Mouse (Mus musculus) kidney, embryonic 16.5 days (tissue): Measurements from ENCODE around the gene Nes. TPM values are rescaled to one million over a fixed set of nuclear protein-coding genes. Genes with fewer than 3 reads are reported as not detected.

Source experiments
- ATAC-seq: fragments of 200-750 bp; cut with Nextera tagmentation; 2 replicates; pipeline ENCODE4 v1.8.0; 2017; ENCODE audit warnings: moderate TSS enrichment; ENCODE audit not compliant: low FRiP score, low TSS enrichment
- H3K27ac ChIP-seq: fragments of 300-500 bp; sonication (generic); 2 replicates; pipeline ENCODE4 v1.5.1; 2014; ENCODE audit warnings: low read length
- H3K27me3 ChIP-seq: fragments of 300-500 bp; sonication (generic); 2 replicates; pipeline ENCODE4 v1.6.1; 2014; ENCODE audit warnings: low read length, control low read depth, mixed read lengths; ENCODE audit not compliant: insufficient read depth
- H3K36me3 ChIP-seq: fragments of 300-500 bp; sonication (generic); 2 replicates; pipeline ENCODE4 v1.6.1; 2014; ENCODE audit warnings: low read length, control low read depth, mixed read lengths; ENCODE audit not compliant: insufficient read depth
- H3K4me1 ChIP-seq: fragments of 300-500 bp; sonication (generic); 2 replicates; pipeline ENCODE4 v1.6.1; 2014; ENCODE audit warnings: low read length, control low read depth, mixed read lengths; ENCODE audit not compliant: insufficient read depth
- H3K4me2 ChIP-seq: fragments of 300-500 bp; sonication (generic); replicated peaks from 2 replicates; pipeline ENCODE4 v1.6.1; 2014; ENCODE audit warnings: low read depth, low read length
- H3K4me3 ChIP-seq: fragments of 300-500 bp; sonication (generic); 2 replicates; pipeline ENCODE4 v1.5.1; 2014; ENCODE audit warnings: mild to moderate bottlenecking, low read length
- H3K9ac ChIP-seq: fragments of 300-500 bp; sonication (generic); replicated peaks from 2 replicates; pipeline ENCODE4 v1.6.1; 2014; ENCODE audit warnings: low read length
- H3K9me3 ChIP-seq: fragments of 300-500 bp; sonication (generic); 2 replicates; pipeline ENCODE4 v1.6.1; 2016; ENCODE audit warnings: low read length, control low read depth
- WGBS: fragments of 180-500 bp; shearing (Covaris S2); extraction: QIAGEN DNeasy Blood & Tissue Kit; methylation state at CpG from one replicate; pipeline ENCODE4 v1.1.7; 2014; 5-methylcytosine and 5-hydroxymethylcytosine counted together
- polyA plus RNA-seq: library from polyadenylated mRNA; unstranded; fragments of >200 nt; fragmentation: Nextera tagmentation; extraction: Ambion mirVana; gene quantifications from 2 replicates; pipeline ENCODE4 v1.2.1, GENCODE M21; 2015

Nes gene
- polyA plus RNA-seq, 1 experiment from 2014 or later, result 25.7 TPM

GRCm38 (mm10) chr3:87948378-87949265 lies 22.3 kb upstream of the Nes start, which contains the start of gene Crabp2:
Gene Crabp2 (plus strand): TSS chr3:87948666.
- no peaks in the 10 kb centered on the region for H3K9me3 ChIP-seq
- peak within 1 kb of the TSS; percentile 46 for H3K4me3 ChIP-seq
- H3K9ac ChIP-seq, result peak within 1 kb of the TSS; percentile 64
- 2% methylated on average over 35 of the region's 35 CpGs for WGBS
- H3K27me3 ChIP-seq, result peaks cover 16% of the 10 kb centered on the region; the same call in 1 of the 2 replicates
- no peaks in the 10 kb centered on the region for H3K36me3 ChIP-seq
- H3K4me2 ChIP-seq, result peak within 1 kb of the TSS; percentile 75
- no peak for ATAC-seq
- peaks cover 76% of the 10 kb centered on the region for H3K4me1 ChIP-seq
- peak within 1 kb of the TSS; percentile 70 for H3K27ac ChIP-seq

GRCm38 (mm10) chr3:87949266-87949954 lies 21.5 kb upstream of the Nes start:
- H3K4me1 ChIP-seq, result peaks cover 76% of the 10 kb centered on the region
- peak overlapping the region; percentile 64 for H3K9ac ChIP-seq
- H3K4me3 ChIP-seq, result peak overlapping the region; percentile 46
- peak overlapping the region; percentile 75 for H3K4me2 ChIP-seq
- peak overlapping the region; percentile 50; the same call in 1 of the 2 replicates for H3K27ac ChIP-seq
- no peak for ATAC-seq
- H3K27me3 ChIP-seq, result peaks cover 16% of the 10 kb centered on the region; the same call in 1 of the 2 replicates
- WGBS, result 15% methylated on average over 16 of the region's 16 CpGs
- no peaks in the 10 kb centered on the region for H3K36me3 ChIP-seq
- no peaks in the 10 kb centered on the region for H3K9me3 ChIP-seq

GRCm38 (mm10) chr3:87949955-87950515 lies 20.8 kb upstream of the Nes start:
- WGBS, result 12% methylated on average over 13 of the region's 13 CpGs
- H3K9ac ChIP-seq, result peak overlapping the region; percentile 64
- H3K27ac ChIP-seq, result peak overlapping the region; percentile 50; the same call in 1 of the 2 replicates
- H3K4me1 ChIP-seq, result peaks cover 72% of the 10 kb centered on the region
- ATAC-seq, result no peak
- no peaks in the 10 kb centered on the region for H3K9me3 ChIP-seq
- H3K36me3 ChIP-seq, result no peaks in the 10 kb centered on the region
- H3K4me3 ChIP-seq, result peak overlapping the region; percentile 46
- peak overlapping the region; percentile 75 for H3K4me2 ChIP-seq
- H3K27me3 ChIP-seq, result peaks cover 16% of the 10 kb centered on the region; the same call in 1 of the 2 replicates

GRCm38 (mm10) chr3:87951946-87952345 lies 18.9 kb upstream of the Nes start:
- no peak for ATAC-seq
- H3K9ac ChIP-seq, result peak overlapping the region; percentile 39
- peaks cover 16% of the 10 kb centered on the region; the same call in 1 of the 2 replicates for H3K27me3 ChIP-seq
- H3K4me1 ChIP-seq, result peaks cover 54% of the 10 kb centered on the region
- H3K27ac ChIP-seq, result no peak overlapping the region
- 25% methylated on average over 12 of the region's 12 CpGs for WGBS
- no peaks in the 10 kb centered on the region for H3K36me3 ChIP-seq
- peak overlapping the region; percentile 21 for H3K4me3 ChIP-seq
- no peaks in the 10 kb centered on the region for H3K9me3 ChIP-seq
- H3K4me2 ChIP-seq, result peak overlapping the region; percentile 38

- peak overlapping the region; percentile 39 for H3K9ac ChIP-seq
- H3K4me3 ChIP-seq, result peak overlapping the region; percentile 21
- peaks cover 49% of the 10 kb centered on the region for H3K4me1 ChIP-seq
- WGBS, result 5% methylated on average over 5 of the region's 5 CpGs
- H3K27ac ChIP-seq, result 0 out of 2 replicates have a peak overlapping the region, but pooled peaks have one; percentile 2
- H3K27me3 ChIP-seq, result peaks cover 16% of the 10 kb centered on the region; the same call in 1 of the 2 replicates
- no peaks in the 10 kb centered on the region for H3K9me3 ChIP-seq
- no peaks in the 10 kb centered on the region for H3K36me3 ChIP-seq
- peak overlapping the region; percentile 38 for H3K4me2 ChIP-seq
- peak; percentile 71 for ATAC-seq
Observed at GRCm38 (mm10) chr3:87952440-87952839, 18.4 kb upstream of the Nes start.

- Histone ChIP-seq H3K4me3 (no peak overlapping the region), H3K9ac (no peak overlapping the region; the same call in 1 of the 2 replicates), H3K9me3 (no peaks in the 10 kb centered on the region), H3K36me3 (no peaks in the 10 kb centered on the region), H3K27me3 (no peaks in the 10 kb centered on the region), H3K4me1 (peaks cover 27% of the 10 kb centered on the region; the same call in 1 of the 2 replicates), H3K27ac (peak overlapping the region; percentile 76), H3K4me2 (no peak overlapping the region)
- 19% methylated on average over 1 of the region's 1 CpGs for WGBS
- no peak for ATAC-seq
Observed at GRCm38 (mm10) chr3:87958056-87958455, 12.8 kb upstream of the Nes start.

GRCm38 (mm10) chr3:87958476-87958875 lies 12.4 kb upstream of the Nes start:
- Histone ChIP-seq H3K4me1 (peaks cover 26% of the 10 kb centered on the region; the same call in 1 of the 2 replicates), H3K9me3 (no peaks in the 10 kb centered on the region), H3K4me3 (no peak overlapping the region), H3K36me3 (no peaks in the 10 kb centered on the region), H3K27me3 (no peaks in the 10 kb centered on the region), H3K9ac (no peak overlapping the region; the same call in 1 of the 2 replicates), H3K4me2 (no peak overlapping the region), H3K27ac (peak overlapping the region; percentile 76)
- no peak for ATAC-seq
- WGBS, result 8% methylated on average over 4 of the region's 4 CpGs

- Histone ChIP-seq H3K4me1 (peaks cover 26% of the 10 kb centered on the region; the same call in 1 of the 2 replicates), H3K4me2 (no peak overlapping the region), H3K36me3 (no peaks in the 10 kb centered on the region), H3K27me3 (no peaks in the 10 kb centered on the region), H3K9me3 (no peaks in the 10 kb centered on the region), H3K4me3 (no peak overlapping the region), H3K27ac (peak overlapping the region; percentile 76), H3K9ac (no peak overlapping the region)
- ATAC-seq, result no peak
- WGBS, result 59% methylated on average over 1 of the region's 1 CpGs
Observed at GRCm38 (mm10) chr3:87958967-87959366, 11.9 kb upstream of the Nes start.

- Histone ChIP-seq H3K4me2 (no peak overlapping the region), H3K4me3 (no peak overlapping the region), H3K9me3 (no peaks in the 10 kb centered on the region), H3K9ac (no peak overlapping the region), H3K4me1 (peaks cover 26% of the 10 kb centered on the region; the same call in 1 of the 2 replicates), H3K36me3 (no peaks in the 10 kb centered on the region), H3K27me3 (no peaks in the 10 kb centered on the region), H3K27ac (peak overlapping the region; percentile 95; the same call in 1 of the 2 replicates)
- 71% methylated on average over 7 of the region's 7 CpGs for WGBS
- ATAC-seq, result no peak
Observed at GRCm38 (mm10) chr3:87959371-87959770, 11.5 kb upstream of the Nes start.
